Mouse (Mus musculus) heart, embryonic 14.5 days (tissue): ENCODE results near the gene Slc35e3. TPM values are rescaled to one million over a fixed set of nuclear protein-coding genes. Genes with fewer than 3 reads are reported as not detected.
A peak's percentile ranks its signal among the peaks of the same experiment; 100 is the strongest.

Experiments used
- ATAC-seq: fragments of 200-750 bp; cut with Nextera tagmentation; 2 replicates; pipeline ENCODE4 v1.8.0; 2017; ENCODE audit warnings: low read depth, moderate TSS enrichment; ENCODE audit not compliant: insufficient number of reproducible peaks, insufficient read depth, low FRiP score
- H3K27ac ChIP-seq, 2 experiments: fragments of 200-500 bp in 1 of 2; fragments of 300-500 bp in 1 of 2; sonication (generic) in 1 of 2; replicated peaks in 1 of 2; 2 replicates each; pipeline ENCODE4 v1.5.1; 2012 to 2014; ENCODE audit warnings: low read depth in 2 of 2, low read length in 2 of 2, control low read depth in 1 of 2, mild to moderate bottlenecking in 1 of 2, mixed read lengths in 1 of 2; ENCODE audit not compliant: control insufficient read depth in 1 of 2, insufficient read depth in 1 of 2
- H3K27me3 ChIP-seq: fragments of 300-500 bp; sonication (generic); 2 replicates; pipeline ENCODE4 v1.6.1; 2014; ENCODE audit warnings: mild to moderate bottlenecking, low read length, control low read depth; ENCODE audit not compliant: control insufficient read depth, insufficient read depth
- H3K36me3 ChIP-seq: fragments of 300-500 bp; sonication (generic); 2 replicates; pipeline ENCODE4 v1.6.1; 2014; ENCODE audit warnings: mild to moderate bottlenecking, control low read depth, low read length, mixed read lengths; ENCODE audit not compliant: control insufficient read depth, insufficient read depth
- H3K4me1 ChIP-seq, 2 experiments: fragments of 200-500 bp in 1 of 2; fragments of 300-500 bp in 1 of 2; sonication (generic) in 1 of 2; 2 replicates each; pipeline ENCODE4 v1.6.1; 2012 to 2014; ENCODE audit warnings: low read length in 2 of 2, control low read depth in 1 of 2, mixed read lengths in 1 of 2; ENCODE audit not compliant: control insufficient read depth in 2 of 2, insufficient read depth in 2 of 2
- H3K4me2 ChIP-seq: fragments of 300-500 bp; sonication (generic); 2 replicates; pipeline ENCODE4 v1.6.1; 2014; ENCODE audit warnings: mild to moderate bottlenecking, low read length
- H3K4me3 ChIP-seq, 2 experiments: fragments of 200-500 bp in 1 of 2; fragments of 300-500 bp in 1 of 2; sonication (generic) in 1 of 2; 2 replicates each; pipeline ENCODE4 v1.5.1; 2012 to 2014; ENCODE audit warnings: low read length in 2 of 2, mild to moderate bottlenecking in 2 of 2, control low read depth in 1 of 2, low read depth in 1 of 2, moderate library complexity in 1 of 2; ENCODE audit not compliant: control insufficient read depth in 1 of 2, insufficient read depth in 1 of 2
- H3K9ac ChIP-seq: fragments of 300-500 bp; sonication (generic); 2 replicates; pipeline ENCODE4 v1.6.1; 2014; ENCODE audit warnings: mild to moderate bottlenecking, low read length
- H3K9me3 ChIP-seq: fragments of 300-500 bp; sonication (generic); 2 replicates; pipeline ENCODE4 v1.6.1; 2016; ENCODE audit warnings: low read length, control low read depth; ENCODE audit not compliant: control insufficient read depth
- WGBS: fragments of 180-500 bp; shearing (Covaris S2); extraction: QIAGEN DNeasy Blood & Tissue Kit; methylation state at CpG from one replicate; pipeline ENCODE4 v1.1.7; 2014; 5-methylcytosine and 5-hydroxymethylcytosine counted together
- polyA plus RNA-seq: library from polyadenylated mRNA; unstranded; fragments of >200 nt; fragmentation: Nextera tagmentation; extraction: Ambion mirVana; gene quantifications from 2 replicates; pipeline ENCODE4 v1.2.1, GENCODE M21; 2014

Gene Slc35e3
- polyA plus RNA-seq, 1 experiment from 2014 or later: 7.7 TPM

DNA sequence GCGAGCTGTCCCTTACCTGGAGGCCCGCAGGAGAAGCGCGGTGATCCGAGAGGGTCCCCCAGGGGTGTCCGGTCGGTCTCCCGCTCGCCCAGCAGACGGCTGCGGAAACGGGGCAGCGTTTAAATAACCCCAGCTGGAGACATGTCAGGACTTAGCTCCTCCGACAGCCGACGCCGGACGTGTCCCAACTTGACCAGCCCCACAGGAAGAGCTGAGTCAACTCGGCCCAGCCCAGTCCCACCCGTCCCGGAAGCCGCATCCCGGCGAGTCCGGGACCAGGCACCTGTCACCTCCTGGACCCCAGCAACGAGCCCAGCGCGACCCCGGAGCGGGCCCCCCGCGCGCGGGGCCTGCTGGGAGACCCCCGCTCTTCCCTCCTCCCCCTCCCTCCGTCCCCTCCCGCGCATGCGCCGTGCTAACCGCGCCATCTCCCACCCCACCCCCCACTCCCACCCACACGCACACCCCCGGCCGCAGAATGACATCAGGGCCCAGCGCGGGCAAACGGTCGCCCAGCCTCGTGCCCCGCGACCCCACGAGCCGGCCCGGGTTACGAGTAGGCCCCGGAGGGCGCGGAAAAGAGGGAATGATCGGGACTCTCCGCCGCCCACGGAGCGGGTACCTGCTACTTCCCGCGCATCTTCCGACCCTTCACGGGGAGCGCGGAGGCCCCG lies 36.1 kb downstream of the Slc35e3 start:
- Histone ChIP-seq H3K36me3 (peaks cover 37% of the 10 kb centered on the region), H3K9ac (peak overlapping the region; percentile 100), H3K4me1 (peaks cover 0 to 19% of the 10 kb centered on the region in 2 experiments; a peak in 3 of 4 replicates), H3K4me2 (peak overlapping the region; percentile 81), H3K27ac (peak overlapping the region; percentile 96 to 99), H3K27me3 (no peaks in the 10 kb centered on the region), H3K9me3 (no peaks in the 10 kb centered on the region), H3K4me3 (peak overlapping the region; percentile 85 to 98)
- 0% methylated on average over 69 of the region's 71 CpGs for WGBS
- ATAC-seq: peak; percentile 79

DNA sequence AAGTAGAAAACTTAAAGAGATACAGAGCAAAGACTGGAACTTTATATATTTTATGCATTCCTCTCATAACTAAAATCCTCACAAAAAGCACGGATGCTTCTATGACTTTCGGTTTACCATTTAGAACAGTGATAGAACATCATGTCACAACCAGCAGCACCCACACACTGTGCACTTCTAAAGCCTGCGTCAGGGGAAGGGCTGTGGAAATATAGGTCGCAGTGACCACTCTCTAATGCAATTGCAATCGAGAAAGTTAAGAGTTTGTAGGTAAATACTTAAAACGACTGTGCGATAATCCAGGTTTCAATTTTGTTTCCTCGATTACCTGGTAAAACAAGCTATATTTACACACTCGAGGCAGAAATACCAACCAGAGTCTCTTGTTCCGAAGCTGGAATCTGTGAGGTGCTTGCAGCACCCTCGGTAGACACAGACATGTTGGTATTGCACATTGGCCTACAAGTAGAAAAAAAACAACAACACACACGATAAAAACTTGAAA lies 36.8 kb downstream of the Slc35e3 start:
- Histone ChIP-seq H3K9ac (peak overlapping the region; percentile 100), H3K27ac (peak overlapping the region in 1 of 2 experiments; percentile 99; a peak in 2 of 4 replicates), H3K27me3 (no peaks in the 10 kb centered on the region), H3K36me3 (peaks cover 44% of the 10 kb centered on the region), H3K4me1 (peaks cover 0 to 19% of the 10 kb centered on the region in 2 experiments; a peak in 3 of 4 replicates), H3K4me2 (peak overlapping the region; percentile 81), H3K4me3 (peak overlapping the region; percentile 85 to 98), H3K9me3 (no peaks in the 10 kb centered on the region)
- WGBS: 35% methylated on average over 12 of the region's 12 CpGs
- no peak for ATAC-seq

DNA sequence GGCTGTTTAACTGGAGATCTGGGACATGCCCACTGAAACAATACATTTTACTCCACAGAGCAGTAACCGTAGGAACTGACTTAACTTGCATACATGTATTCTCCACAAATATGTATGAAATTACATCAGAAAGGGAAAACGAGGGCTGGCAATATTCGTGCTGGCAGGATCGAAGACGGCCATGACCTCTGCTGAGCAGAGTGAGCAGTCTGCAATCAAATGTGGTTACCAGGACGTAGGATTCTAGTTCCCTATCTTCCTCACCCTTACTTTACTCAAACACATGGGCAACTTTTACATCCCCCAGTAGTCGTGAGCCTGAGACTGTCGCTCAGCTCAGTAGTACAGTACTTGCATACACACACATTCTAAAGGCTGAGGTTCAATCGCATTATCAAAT lies 37.3 kb downstream of the Slc35e3 start:
- peak overlapping the region; percentile 100; the same call in 1 of the 2 replicates for H3K9ac ChIP-seq

DNA sequence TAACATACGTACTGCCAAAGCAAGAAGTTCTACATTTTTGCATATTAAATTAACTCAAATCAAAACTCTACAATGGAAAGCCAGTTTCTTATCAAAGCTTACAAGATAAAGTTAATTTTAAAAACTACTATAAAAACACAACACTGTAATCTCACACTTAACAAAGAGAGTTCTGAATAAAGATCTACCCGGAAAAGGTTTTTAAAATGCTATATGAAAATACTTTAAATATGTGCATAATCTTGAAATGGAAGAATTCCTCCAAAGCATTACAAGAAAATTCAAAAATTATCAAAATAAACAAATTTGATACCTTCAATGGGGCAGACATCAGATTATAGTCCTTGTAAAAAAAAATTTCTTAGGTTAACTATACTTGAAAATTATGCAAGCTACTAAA lies 37.8 kb downstream of the Slc35e3 start:
- no peaks in the 10 kb centered on the region for H3K27me3 ChIP-seq
- no peak for ATAC-seq
- 95% methylated on average over 2 of the region's 2 CpGs for WGBS
- H3K4me3 ChIP-seq: peak overlapping the region in 1 of 2 experiments; percentile 98; a peak in 1 of 4 replicates
- H3K4me2 ChIP-seq: no peak overlapping the region
- H3K9ac ChIP-seq: no peak overlapping the region
- H3K9me3 ChIP-seq: no peaks in the 10 kb centered on the region
- peaks cover 0 to 19% of the 10 kb centered on the region in 2 experiments; a peak in 3 of 4 replicates for H3K4me1 ChIP-seq
- no peak overlapping the region for H3K27ac ChIP-seq
- H3K36me3 ChIP-seq: peaks cover 54% of the 10 kb centered on the region

More for the DNA sequence above, 37.3 kb downstream of the Slc35e3 start:
- Histone ChIP-seq H3K4me2 (peak overlapping the region; percentile 81), H3K4me3 (peak overlapping the region in 1 of 2 experiments; percentile 98; a peak in 2 of 4 replicates), H3K27ac (0 out of 4 replicates have a peak overlapping the region, but pooled peaks of 1 of the 2 experiments have one; percentile 14), H3K27me3 (no peaks in the 10 kb centered on the region), H3K4me1 (peaks cover 0 to 19% of the 10 kb centered on the region in 2 experiments; a peak in 3 of 4 replicates), H3K9me3 (no peaks in the 10 kb centered on the region), H3K36me3 (peaks cover 50% of the 10 kb centered on the region)
- ATAC-seq: no peak
- WGBS: 83% methylated on average over 9 of the region's 9 CpGs

DNA sequence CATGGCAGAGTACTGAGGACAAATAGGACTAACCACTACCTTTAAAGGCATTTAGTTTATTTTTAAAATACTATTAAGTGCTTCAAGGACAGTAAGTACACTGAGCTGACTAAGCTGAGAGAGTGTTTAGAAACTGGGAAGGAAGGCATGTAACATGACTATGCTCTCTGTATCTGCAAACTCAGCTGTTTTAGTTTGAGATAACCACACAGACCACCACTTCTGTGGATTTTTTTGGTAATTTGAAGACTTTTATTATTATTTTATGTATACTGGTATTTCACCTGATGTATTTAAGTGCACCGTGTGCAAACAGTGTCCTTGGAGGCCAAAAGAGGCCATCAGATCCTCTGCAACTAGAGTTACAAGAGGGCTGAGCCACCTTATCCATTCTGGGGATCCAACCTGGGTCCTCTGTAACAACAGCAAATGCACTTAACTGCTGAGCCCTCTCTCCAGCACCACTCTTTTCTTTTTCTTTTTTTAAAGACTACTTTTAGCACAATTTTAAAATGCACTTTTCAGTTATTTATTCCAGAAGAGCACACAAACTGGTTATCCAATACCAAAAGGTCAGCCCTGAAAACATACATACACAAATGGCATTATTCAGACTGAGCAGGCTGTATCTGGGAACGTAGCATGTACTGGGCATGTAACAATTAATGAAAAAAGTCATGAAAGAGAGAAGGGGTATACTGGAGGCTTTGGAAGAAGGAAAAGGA lies 38.9 kb downstream of the Slc35e3 start:
- no peak for ATAC-seq
- no peak overlapping the region for H3K4me2 ChIP-seq
- no peak overlapping the region for H3K4me3 ChIP-seq
- 85% methylated on average over 2 of the region's 2 CpGs for WGBS
- H3K9me3 ChIP-seq: no peaks in the 10 kb centered on the region
- H3K27me3 ChIP-seq: no peaks in the 10 kb centered on the region
- H3K9ac ChIP-seq: no peak overlapping the region
- peaks cover 0 to 19% of the 10 kb centered on the region in 2 experiments; a peak in 3 of 4 replicates for H3K4me1 ChIP-seq
- peaks cover 65% of the 10 kb centered on the region for H3K36me3 ChIP-seq
- no peak overlapping the region for H3K27ac ChIP-seq

DNA sequence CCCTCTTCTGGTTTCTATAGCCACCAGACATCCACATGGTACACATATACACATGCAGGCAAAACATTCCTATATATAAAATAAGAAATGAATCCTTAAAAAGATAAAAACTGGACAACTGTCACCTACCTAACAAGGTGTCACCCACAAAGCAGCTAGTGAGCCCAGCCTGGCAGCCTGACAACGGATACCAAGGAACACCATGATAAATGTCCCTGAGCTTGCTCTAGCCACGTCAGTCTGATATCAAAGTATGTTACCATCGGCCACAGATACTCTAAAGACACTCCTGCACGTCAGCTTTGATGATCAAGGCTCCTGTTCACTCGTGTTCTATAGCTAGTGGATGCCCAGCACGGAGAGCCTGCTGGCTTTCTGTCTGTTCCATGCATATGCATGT lies 39.7 kb downstream of the Slc35e3 start:
- Histone ChIP-seq H3K4me1 (peaks cover 0 to 17% of the 10 kb centered on the region in 2 experiments; a peak in 3 of 4 replicates), H3K4me3 (no peak overlapping the region), H3K9ac (0 out of 2 replicates have a peak overlapping the region, but pooled peaks have one; percentile 13), H3K4me2 (no peak overlapping the region), H3K27ac (no peak overlapping the region), H3K36me3 (peaks cover 74% of the 10 kb centered on the region), H3K27me3 (no peaks in the 10 kb centered on the region), H3K9me3 (no peaks in the 10 kb centered on the region)
- no peak for ATAC-seq
- 77% methylated on average over 6 of the region's 6 CpGs for WGBS

DNA sequence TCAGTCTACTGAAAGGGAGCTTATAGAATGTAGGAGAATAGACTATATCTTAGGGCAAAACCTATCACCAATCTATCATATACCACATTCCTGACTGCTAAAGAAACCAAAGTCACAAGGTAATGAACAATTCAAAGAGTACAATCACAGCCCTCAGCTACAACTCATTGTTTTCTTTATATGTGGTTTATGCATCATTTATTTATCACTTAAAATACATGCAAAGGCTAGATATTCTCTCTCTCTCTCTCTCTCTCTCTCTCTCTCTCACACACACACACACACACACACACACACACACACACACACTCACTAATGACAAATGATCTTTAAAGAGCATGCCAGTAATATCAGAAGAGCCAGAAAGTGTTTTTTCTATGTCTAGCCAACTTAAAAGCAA lies 40.4 kb downstream of the Slc35e3 start:
- Histone ChIP-seq H3K4me3 (no peak overlapping the region), H3K9me3 (no peaks in the 10 kb centered on the region), H3K9ac (no peak overlapping the region), H3K36me3 (peaks cover 80% of the 10 kb centered on the region), H3K27me3 (no peaks in the 10 kb centered on the region), H3K27ac (no peak overlapping the region), H3K4me2 (no peak overlapping the region), H3K4me1 (peaks cover 0 to 15% of the 10 kb centered on the region in 2 experiments; a peak in 3 of 4 replicates)
- ATAC-seq: no peak
